Mouse (Mus musculus) lung, postnatal 10 days (tissue): Measurements from ENCODE around the gene Evpl.
A peak's percentile ranks its signal among the peaks of the same experiment; 100 is the strongest.

Experiments used
- DNase-seq: peaks from one replicate; pipeline ENCODE4 v3.0.0; 2021

Gene Evpl

DNA sequence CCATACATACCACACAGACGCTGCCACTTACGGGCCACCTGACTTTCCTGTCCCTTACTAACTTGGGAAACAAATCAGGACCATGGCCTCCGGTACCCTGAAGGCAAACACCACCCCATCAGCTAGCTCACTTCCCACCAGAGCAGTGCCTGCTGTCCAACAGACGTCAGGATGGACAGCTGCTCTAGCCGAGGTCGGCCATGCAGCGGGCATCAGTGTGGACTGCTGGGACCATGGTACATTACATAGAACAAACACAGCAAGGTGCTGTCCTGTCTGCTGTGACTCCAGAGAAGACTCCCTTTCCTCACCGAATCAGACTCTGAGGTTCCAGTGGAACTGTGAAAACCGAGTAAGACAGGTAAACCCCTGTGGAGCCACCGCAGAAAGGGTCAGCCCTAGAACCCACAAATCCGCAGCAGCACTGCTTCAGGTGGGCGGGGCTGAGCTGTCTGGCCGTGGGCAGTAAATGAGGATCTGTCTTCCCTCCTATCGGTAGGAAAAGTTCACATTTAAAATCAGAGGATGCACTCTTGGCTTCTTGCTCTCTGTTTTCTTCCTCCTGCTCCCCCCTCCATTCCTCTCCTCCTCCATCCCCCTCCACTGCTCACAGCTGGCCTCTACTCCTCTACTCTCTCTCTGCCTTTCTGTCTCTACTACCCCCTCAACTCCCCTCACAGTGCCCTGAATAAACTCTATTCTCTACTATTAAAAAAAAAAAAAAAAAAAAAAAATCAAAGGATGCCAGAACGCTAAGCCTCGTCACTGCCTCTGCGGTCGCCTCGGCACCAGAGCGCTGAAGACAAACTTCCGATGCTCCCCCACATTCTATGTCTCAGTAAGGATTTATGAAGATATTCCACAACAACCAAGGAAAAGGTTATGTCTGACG, 17.5 kb upstream of the Evpl start:
- no peak for DNase-seq

DNA sequence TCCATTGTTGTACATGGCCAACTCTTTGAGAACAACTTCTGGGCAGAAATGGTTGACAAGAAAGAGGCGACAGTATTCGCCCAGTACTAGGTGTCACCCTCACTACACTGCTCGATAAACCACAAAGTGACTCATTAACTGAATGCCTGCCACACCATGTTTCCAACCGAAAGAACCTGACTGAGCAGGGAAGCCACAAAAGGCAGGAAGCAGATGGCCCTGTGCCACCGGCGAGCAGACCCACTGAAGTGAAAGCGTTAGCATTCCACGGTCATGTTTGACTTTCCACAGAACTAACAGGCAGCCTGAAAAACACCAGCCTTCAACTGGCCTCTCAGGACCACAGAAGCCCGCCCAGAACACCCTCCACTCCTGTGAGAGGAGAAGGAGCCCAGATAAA, 16.8 kb upstream of the Evpl start:
- DNase-seq = peak; percentile 44

DNA sequence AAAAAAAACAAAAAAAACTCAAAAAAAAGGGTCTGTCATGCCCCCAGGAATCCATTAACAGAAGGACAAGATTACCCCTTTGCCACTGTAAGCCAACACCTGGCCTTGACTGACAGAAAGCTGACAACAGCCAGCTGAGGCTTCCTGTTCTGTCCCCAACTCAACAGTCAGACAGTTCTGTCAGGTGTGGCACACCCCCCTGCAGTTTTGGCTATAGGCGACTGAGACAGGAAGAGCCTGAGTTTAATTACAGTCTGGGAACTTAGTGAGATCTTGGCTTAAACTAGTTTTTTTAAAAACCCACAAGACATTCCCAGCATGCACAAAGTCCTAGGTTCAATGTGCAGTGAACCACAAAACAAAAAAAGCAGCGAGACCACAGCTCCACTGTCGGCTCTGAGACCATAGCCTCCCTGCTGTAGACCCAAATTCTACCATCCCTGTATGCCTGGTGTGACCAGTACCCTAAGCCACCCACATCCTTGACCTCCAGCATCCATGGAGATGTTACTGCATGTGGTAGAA, 15.3 kb upstream of the Evpl start:
- DNase-seq = no peak

DNA sequence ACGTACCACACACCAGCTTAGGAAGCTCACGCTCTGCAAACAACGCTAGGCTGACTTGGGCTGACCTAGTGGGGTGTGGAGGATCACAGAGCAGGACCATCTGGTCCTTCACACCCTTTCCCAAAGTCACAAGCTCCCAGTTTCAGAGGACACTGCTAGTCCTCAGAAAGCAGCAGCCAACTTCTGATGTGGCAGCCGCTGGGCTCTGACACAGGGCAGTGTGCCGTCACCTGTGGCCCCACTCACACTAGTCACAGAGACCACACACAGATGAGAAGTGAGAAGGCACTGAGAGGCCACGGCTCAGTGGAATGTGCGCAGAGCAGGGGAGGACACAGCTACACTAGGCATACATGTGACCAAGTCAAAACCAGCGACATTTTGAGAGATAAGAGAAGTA, 13.0 kb upstream of the Evpl start:
- DNase-seq = no peak

DNA sequence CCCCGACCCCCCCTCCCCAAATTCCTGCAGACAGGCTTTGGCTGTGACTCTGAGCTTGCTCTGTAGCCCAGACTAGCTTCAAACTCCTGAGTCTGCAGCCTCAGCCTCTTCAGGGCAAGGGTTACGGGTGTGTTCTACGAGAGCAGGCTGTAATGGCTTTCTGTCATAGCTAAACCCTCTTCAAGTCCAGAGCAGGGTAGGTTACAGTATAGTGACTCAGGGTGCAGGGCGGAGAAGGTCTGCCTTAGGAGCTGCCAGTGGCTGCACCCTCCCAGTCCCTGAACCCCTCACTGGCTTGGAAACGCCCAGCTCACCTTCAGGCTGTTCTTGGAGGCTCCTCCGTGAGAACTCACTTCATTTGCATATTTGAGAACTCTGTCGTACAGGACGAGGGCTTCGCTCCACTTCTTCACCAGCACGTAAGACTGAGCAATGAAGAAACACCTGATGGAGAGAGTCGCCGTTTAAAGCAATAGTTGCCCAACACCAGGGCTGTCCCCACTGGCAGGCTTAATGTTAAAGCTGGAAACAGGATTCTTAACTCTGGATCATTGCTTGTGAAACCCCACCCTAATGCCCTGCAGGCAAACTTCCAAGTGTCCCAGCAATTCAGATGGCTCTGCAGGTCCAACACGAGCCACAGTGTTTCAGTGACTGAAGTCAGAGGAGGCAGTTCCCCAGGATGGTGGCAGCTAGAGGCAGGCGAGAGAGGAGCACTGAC, 9.8 kb upstream of the Evpl start:
- DNase-seq = no peak

DNA sequence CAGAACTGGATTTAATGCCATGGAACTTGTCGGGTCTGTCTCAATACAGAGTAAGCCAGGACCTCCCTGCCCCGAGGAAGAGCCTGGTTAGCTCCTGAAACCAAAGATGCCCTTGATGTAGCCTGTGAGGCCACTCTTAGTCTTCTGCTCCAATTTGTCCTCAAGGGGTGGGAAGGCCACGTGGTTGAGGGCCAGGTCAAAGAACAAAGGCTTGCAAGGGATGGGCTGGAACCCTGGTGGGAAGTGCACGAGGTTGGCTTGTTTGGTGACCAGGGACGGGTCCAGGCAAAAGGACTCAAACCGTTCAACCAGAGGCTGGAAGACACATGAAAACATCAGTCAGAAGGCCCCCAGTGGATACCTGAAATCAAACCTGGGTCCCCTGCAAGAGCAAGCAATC, 7.7 kb upstream of the Evpl start:
- no peak for DNase-seq

DNA sequence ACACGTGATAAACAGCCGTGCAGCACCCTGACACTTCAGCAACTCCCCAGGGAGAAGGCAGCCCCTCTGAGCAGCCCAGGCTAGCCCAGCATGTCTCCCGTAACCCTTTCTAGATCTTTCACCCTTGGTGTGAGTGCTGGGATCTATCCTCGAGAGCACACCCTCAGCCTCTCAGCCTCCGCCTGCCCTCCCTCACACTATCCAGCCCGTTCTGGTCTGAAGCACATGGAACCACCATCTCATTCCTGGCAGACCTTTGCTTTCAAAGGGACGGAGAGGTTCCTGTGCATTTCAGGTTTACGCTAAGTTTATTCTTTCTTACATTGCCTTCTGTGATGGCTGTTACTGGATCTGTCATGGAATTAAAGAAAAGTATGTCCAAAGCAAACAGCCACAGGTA, 6.7 kb upstream of the Evpl start:
- no peak for DNase-seq

DNA sequence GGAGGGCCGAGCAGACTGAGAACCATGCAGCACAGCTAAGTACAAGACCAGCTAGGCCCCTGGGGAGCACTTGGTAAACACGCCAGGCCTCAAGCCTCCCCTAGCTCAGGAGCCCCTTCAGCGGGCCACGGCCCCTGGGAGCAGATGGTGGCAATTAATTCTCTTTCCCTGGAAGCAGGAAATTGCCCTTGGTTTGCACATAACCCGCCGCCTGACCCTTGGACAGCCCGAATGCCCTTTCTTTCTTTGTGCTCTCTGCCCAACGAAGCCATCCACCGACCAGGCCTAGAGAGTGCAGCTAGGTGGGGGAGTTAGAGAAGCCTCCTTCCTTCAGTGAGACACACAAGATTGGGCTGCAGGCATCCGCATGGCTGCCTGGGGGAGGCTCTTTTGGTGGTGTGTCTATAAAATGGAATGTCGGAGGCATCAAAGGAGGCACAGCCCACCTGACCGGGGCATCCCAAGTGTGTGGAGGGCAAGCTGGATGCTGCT, 3.9 kb upstream of the Evpl start:
- no peak for DNase-seq

DNA sequence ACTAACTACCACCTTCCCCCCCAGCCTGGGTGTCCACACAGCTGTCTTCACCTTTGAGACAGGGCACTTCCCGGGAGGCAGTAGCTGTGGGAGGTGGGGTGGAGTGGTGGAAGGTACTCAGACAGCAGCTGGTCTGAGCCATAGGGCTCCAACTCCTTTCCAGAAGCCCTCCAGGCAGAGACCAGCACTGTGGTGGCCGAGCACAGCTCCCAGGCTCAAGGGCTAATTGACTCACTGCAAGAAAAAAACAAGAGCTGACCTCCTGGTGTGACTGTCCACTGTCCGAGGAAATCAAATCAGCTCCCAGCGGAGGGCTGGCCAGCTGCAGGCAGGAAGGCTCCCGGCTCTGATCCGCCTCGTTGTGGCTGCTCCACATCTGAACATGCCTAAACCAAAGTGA, 1.9 kb upstream of the Evpl start:
- no peak for DNase-seq

DNA sequence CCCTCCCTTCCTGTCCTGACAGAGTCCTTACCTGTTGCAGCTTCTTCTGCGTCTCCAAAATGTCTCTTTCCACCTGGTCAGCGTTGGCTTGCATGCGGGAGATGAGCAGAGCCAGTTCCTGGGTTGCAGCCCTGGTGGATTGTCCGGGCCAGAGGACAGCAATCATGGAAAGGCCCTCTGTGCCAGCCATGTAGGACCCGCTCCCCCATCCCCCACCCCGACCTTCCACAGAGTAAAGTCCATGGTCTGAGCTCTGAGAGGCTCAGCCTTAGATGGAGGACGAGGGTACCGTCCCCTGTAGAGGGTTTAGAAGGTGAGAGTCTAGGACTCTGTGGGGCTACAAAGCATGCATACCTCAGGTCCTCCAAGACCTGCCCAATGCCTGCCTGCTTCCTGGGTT, 3.0 kb downstream of the Evpl start:
- DNase-seq = no peak

DNA sequence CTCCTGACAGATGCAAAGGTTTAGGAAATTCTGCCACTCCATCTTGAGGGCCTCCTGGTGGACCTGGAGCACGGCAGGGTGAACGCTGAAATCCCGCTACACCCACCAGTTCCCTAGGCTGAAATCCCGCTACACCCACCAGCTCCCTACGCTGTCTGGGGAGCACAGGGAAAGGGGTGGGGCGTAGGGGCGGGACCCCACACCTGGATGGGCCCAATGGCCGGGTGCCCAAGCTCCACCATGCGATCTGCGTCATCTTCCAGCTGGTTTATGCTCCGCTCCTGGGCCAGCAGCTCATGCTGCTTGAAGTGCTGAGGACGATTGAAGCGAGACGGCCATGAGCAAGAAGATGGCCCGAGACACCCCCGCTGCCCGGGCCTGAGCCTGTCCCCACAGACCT, 5.5 kb downstream of the Evpl start:
- DNase-seq = no peak

DNA sequence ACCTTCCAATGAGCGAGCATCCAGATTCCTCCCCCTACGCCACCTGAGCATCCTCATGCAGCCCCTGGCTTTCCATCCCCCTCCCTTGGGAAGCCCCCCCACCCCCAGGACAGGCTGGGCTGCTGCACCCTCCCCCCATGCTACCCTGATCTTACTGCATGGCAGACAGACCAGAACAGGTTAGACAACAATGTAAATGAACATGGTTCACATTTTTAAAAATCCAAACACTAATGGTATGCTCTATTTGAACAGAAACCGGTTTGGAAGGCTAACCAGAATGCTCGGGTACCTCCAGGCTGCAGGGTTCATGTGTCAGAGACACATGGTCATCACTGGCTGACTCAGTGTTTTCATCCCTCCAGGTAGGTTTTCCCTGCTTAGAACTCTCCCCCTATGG, 9.2 kb downstream of the Evpl start:
- DNase-seq = no peak

DNA sequence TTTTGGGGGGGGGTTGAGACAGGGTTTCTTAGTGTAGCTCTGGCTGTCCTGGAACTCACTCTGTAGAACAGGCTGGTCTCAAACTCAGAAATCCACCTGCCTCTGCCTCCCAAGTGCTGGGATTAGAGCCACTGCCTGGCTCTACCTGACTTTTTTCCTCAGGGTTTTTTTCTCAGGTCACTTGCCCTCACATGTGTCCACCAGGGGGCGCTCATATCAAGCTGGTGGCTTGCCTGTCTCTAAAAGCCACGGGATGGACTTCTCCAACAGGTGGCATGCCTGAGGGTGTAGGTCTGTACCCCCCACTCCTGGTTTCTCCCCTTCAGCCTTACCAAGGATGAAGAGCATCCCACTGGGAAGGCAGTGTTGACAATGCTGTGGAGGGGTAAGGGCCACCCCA, 11.5 kb downstream of the Evpl start:
- peak; percentile 89 for DNase-seq

DNA sequence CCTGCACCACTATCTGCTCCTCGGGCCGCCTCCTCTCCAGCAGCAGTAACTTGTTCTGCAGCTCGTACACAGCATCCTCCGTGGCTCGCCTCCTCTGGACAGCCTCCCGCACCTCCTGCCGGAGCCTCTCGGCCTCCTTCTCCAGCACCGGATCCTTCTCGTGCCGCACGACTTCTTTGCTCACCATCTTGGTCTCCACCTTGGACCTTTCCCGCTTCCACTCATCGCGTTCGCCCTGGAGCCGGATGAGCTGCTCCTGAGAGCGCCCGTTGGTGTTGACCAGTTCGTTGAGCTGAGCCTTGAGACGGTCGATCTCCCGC, 15.2 kb downstream of the Evpl start:
- DNase-seq = no peak

DNA sequence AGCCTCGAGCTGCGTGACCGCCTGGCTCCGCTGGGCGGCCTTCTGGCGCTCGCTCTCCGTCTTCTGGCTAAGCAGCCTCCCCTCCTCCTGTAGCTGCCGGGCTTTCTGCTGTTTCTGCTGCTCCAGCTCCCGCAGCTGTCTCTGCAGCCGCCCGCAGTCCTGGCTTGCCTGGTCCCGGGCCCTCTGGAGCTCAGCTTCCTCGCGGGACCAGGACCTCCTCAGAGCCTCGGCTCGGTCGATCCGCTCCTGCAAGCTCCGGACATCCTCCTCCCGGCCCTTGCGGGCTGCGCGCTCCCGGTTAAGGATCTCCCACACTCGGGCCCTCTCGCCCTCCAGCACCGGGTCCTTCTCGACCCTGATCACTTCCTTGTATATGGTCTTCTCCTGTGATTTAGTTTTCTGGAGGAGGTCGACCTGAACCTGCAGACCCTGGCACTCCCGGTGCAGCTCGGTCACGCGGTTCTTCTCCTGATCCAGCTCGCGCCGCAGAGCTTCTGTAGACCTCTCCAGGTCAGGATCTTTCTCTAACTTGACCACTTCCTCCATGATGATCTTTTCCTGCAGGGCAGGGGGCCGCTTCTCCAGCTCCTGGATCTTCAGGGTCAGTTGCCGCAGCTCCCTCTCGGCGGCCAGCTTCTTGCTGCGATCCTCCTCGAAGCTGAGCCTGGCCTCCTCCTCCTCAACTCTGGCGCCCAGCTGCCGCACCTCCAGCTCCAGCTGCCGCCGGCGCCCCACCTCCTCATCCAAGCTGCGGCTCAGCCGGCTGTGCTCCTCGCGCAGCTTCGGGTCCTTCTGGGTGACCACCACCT, 15.7 kb downstream of the Evpl start:
- DNase-seq = peak; percentile 41

DNA sequence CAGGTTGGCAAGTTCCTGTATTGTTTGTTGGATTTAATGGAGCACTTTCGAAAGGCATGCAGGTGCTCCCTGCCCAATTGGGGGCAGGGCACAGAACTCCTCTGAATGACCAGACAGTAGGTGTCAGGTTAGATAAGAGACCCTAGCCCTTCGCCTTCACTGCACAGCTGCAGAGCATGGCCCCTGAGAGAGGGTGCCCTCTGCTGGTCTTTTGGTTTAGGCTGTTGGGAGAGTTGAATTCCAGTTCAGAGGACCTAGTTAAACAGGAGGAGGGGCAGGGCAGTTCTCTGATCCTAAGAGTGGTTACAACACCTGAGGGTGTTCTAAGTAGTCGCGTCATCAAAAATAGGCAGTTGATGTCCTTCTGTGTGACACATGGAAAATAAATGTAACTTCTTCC, 18.0 kb downstream of the Evpl start:
- peak; percentile 88 for DNase-seq

DNA sequence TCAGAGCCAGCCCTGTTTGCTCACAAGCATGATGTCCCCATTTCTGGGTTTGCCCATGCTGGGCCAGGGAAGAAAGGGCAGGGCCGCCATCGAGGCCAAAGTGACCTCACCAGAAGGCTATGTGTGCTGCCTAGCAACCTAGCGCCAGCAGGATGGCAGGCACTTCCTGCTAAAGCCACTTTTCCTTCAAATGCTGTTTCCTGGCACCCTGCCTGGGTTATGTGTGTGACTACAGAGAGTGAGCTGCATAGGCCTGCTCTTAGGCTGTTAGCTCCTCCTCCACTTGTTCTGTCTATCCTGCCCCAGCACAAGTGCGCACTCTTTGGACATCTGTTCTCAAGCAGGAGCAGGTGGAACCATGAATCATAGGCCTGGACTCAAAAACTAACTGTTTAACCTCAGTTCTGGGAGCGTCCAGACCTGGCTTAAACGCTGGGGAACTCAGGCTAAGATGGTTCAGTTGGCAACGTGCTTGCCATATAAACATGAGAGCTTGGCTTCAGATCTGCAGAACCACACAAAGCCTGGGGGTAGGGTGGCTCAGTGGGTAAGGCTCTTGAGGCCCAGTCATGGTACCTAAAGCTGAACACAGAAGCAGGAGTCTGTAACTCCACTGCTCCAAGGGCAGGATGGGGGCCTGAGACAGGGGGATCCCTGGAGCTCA, 19.0 kb downstream of the Evpl start:
- DNase-seq = peak; percentile 98

DNA sequence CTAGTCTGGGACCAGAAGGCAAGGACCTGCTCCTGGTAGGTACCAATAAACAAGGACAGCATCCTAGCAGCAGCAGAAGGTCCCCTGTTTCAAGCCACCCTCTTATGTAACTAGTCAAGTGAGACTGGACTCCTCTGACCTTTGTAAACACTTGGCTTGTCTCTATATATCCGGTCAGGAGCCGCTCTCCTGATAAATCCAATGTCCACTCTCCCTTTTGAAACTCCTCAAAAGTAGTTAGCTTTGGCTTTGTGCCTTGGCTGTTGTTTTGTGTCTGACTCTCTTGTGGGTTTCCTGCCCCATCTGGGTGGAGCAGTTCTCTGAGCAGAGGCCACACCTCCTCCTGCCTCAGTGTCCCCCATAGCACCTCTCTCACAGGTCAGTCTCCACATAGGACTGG, 19.6 kb downstream of the Evpl start:
- DNase-seq = peak; percentile 71

DNA sequence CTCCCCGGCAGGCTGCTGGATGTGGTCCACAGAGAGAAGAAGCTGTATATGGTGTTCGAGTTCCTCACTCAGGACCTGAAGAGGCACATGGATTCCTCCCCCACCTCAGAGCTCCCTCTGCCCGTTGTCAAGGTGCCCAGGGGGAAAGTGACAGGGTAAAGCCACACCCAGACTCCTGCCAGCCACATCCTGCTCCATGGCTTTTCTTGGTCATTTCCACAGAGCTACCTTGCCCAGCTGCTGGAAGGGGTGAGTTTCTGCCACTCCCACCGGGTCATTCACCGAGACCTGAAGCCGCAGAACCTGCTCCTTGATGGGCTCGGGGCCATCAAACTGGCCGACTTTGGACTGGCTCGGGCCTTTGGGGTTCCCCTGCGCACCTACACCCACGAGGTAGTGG, 21.3 kb downstream of the Evpl start:
- no peak for DNase-seq

DNA sequence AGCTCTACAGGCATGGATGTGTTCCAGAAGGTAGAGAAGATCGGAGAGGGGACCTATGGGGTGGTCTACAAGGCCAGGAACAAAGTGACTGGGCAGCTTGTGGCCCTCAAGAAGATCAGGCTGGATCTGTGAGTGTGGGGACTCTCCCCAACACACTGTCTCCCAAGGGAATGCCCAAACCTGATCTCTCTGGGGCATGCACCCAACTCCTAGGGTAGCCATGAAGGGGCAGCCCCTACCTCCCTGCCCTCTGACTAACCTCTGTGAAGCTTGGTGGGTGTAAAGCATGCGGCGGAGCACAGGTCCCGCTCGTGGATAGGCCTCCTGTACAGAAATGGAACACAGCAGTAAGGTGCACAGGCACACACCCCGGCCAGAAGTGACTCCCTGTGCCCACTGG, 21.9 kb downstream of the Evpl start:
- no peak for DNase-seq

DNA sequence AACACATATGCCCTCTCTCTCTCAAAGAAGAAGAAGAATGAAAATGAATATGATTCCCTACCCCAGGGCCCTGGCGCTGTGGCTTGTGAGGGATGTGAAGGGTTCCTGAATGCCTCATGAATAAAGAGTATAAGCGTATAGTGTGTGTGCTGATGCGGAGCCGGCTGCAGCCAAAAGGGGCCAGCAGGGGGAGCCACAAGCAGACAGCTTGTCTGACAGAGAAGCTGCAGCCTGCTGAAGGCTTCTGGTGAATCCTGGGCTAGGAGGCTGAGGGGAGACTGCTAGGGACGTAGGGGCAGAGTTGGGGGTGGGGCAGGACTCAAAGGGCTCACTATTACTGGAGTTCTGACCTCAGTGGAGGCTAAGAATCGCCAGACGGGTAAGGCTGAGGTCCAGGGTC, 22.7 kb downstream of the Evpl start:
- DNase-seq = peak; percentile 46

DNA sequence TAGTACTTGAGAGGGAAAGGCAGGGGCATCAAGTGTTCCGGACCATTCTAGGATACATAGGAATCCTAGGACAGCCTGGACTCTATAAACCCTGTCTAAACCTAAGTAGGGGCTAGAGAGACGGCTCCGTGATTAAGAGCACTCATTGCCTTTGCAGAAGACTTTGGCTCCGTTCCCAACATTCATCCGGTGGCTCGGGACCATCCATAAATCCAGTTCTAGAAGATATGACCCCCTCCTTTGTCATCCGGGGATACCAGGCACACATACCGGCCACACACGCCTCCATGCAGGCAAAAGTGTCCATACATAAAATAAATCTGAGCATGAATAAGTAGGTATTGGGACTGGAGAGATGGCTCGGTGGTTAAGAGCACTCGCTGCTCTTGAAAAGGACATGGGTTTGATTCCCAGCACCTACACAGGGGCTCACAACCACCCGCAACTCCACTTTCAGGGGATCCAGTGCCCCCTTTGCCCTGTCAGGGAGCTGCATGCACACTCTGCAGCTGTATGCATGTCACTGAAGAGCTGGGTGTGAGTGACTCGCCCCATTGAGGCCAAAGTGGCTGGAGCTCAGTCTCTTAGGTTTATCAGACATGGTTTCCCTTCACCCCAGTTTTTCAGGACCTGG, 23.9 kb downstream of the Evpl start:
- no peak for DNase-seq
